Mouse (Mus musculus) hindbrain, embryonic 10.5 days (tissue): ENCODE measurements around the gene Ercc1. TPM values are rescaled to one million over a fixed set of nuclear protein-coding genes. Genes with fewer than 3 reads are reported as not detected.

Experiments
- DNase-seq: peaks from one replicate; pipeline ENCODE4 v3.0.0-alpha.2; 2017; ENCODE audit warnings: low spot score
- H3K27ac ChIP-seq: fragments of 300-500 bp; sonication (generic); 2 replicates; pipeline ENCODE4 v1.5.1; 2016; ENCODE audit warnings: mild to moderate bottlenecking, moderate library complexity
- H3K27me3 ChIP-seq: fragments of 300-500 bp; sonication (generic); 2 replicates; pipeline ENCODE4 v1.6.1; 2016; ENCODE audit warnings: mild to moderate bottlenecking; ENCODE audit not compliant: poor library complexity, insufficient read depth, severe bottlenecking
- H3K36me3 ChIP-seq: fragments of 300-500 bp; sonication (generic); 2 replicates; pipeline ENCODE4 v1.6.1; 2016; ENCODE audit warnings: mild to moderate bottlenecking, moderate library complexity
- H3K4me1 ChIP-seq: fragments of 300-500 bp; sonication (generic); replicated peaks from 2 replicates; pipeline ENCODE4 v1.6.1; 2016; ENCODE audit warnings: mild to moderate bottlenecking
- H3K4me3 ChIP-seq: fragments of 300-500 bp; sonication (generic); 2 replicates; pipeline ENCODE4 v1.5.1; 2016; ENCODE audit warnings: mild to moderate bottlenecking, moderate library complexity
- H3K9me3 ChIP-seq: fragments of 300-500 bp; sonication (generic); 2 replicates; pipeline ENCODE4 v1.6.1; 2016; ENCODE audit warnings: mild to moderate bottlenecking, moderate library complexity
- WGBS: fragments of 180-500 bp; shearing (Covaris S2); methylation state at CpG from one replicate; pipeline ENCODE4 v1.1.7; 2016; 5-methylcytosine and 5-hydroxymethylcytosine counted together
- polyA plus RNA-seq: library from polyadenylated mRNA; unstranded; fragments of >200 nt; fragmentation: Nextera tagmentation; extraction: Ambion mirVana; gene quantifications from 2 replicates; pipeline ENCODE4 v1.2.1, GENCODE M21; 2016

Gene Ercc1
- polyA plus RNA-seq, 1 experiment from 2014 or later: 128 TPM

DNA sequence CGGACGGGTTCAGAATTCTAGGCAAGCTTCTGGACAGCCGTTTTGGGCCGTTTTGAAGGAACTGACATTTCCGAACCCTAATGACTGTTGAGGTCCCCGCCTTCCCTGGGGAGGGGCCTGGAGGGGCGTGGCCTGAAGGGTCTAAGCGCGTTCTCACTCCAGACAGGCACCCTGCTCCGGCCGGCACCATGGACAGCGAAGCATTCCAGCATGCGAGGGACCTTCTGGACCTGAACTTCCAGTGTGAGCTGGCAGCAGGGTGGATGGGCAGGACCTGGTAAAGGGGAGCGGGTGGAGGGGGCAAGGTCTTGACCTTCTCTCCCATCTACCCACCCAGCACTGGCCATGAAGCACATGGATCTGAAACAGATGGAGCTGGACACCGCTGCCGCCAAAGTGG is 23.8 kb downstream of the Ercc1 start:
- H3K4me1 ChIP-seq: peaks cover 21% of the 10 kb centered on the region
- no peaks in the 10 kb centered on the region for H3K9me3 ChIP-seq
- H3K4me3 ChIP-seq: no peak overlapping the region
- DNase-seq: peak; percentile 40
- WGBS: 21% methylated on average over 16 of the region's 16 CpGs
- peaks cover 32% of the 10 kb centered on the region for H3K27me3 ChIP-seq
- 0 out of 2 replicates have a peak, but pooled peaks cover 5% of the 10 kb centered on the region for H3K36me3 ChIP-seq
- no peak overlapping the region for H3K27ac ChIP-seq

DNA sequence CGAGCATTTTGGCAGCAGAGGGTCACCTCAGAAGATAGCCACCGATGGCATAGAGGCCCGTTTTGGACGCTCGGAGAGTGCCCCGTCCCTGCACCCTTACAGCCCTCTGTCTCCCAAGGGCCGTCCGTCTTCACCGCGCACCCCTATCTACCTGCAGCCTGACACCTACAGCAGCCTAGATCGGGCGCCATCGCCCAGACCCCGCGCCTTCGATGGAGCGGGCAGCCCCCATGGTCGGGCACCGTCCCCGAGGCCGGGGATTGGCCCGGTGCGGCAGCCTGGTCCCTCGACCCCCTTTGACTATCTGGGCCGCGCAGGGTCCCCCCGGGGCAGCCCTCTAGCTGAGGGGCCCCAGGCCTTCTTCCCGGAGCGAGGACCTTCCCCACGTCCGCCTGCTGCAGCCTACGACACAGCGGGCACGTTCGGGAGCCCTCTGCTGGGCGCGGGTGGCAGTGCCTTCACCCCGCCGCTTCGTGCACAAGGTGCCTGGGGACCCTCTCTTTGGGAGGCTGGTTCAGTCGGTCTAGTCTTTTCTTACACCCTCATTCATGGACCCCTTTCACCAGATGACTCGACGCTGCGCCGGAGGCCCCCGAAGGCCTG is 25.3 kb downstream of the Ercc1 start:
- Histone ChIP-seq H3K9me3 (no peaks in the 10 kb centered on the region), H3K27me3 (peaks cover 26% of the 10 kb centered on the region), H3K4me1 (peaks cover 14% of the 10 kb centered on the region), H3K36me3 (peaks cover 14% of the 10 kb centered on the region; the same call in 1 of the 2 replicates), H3K4me3 (peak overlapping the region; percentile 57), H3K27ac (peak overlapping the region; percentile 84)
- WGBS: 10% methylated on average over 46 of the region's 46 CpGs
- DNase-seq: peak; percentile 69

DNA sequence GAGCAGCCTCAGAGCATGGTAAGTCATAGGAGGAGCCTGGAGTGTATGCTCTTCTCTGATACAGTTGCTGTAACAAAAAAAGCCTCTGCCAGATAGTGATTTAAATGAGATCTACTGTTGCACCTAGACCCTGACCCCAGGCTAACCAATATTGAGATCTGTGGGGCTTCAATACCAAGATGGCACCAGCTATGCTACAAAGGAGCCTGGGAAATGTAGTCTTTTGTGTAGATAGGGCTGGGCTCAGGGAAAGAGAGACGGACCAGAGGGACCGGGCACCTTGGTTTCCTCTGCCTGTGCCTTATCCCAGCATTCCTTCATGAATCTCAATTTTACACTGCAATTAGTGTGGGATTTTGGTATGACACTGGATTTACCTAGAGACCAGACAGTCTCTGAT is 28.8 kb downstream of the Ercc1 start:
- 86% methylated on average over 2 of the region's 2 CpGs for WGBS
- H3K9me3 ChIP-seq: no peaks in the 10 kb centered on the region
- peaks cover 37% of the 10 kb centered on the region for H3K36me3 ChIP-seq

DNA sequence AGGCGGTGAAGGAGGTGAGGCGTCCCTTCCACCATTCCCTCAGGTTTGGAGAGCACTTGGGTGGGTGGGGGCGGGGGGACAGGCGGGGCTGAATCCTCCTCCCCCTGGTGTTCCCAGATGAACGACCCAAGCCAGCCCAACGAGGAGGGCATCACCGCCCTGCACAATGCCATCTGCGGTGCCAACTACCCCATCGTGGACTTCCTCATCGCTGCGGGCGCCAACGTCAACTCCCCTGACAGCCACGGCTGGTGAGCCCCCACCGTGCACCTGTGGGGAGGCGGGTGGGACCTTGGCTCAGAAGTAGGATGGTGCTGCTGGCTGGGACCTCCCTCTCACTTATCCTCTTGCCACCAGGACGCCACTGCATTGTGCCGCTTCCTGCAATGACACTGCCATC is 30.8 kb downstream of the Ercc1 start:
- Histone ChIP-seq H3K27me3 (peaks cover 4% of the 10 kb centered on the region; the same call in 1 of the 2 replicates), H3K27ac (no peak overlapping the region), H3K4me1 (peaks cover under 1% of the 10 kb centered on the region; the same call in 1 of the 2 replicates), H3K4me3 (no peak overlapping the region), H3K9me3 (no peaks in the 10 kb centered on the region), H3K36me3 (peaks cover 37% of the 10 kb centered on the region)
- no peak for DNase-seq
- 73% methylated on average over 18 of the region's 18 CpGs for WGBS

More for the DNA sequence above, 28.8 kb downstream of the Ercc1 start:
- Histone ChIP-seq H3K27ac (no peak overlapping the region), H3K4me1 (peaks cover 12% of the 10 kb centered on the region), H3K27me3 (peaks cover 24% of the 10 kb centered on the region), H3K4me3 (no peak overlapping the region)
- no peak for DNase-seq

DNA sequence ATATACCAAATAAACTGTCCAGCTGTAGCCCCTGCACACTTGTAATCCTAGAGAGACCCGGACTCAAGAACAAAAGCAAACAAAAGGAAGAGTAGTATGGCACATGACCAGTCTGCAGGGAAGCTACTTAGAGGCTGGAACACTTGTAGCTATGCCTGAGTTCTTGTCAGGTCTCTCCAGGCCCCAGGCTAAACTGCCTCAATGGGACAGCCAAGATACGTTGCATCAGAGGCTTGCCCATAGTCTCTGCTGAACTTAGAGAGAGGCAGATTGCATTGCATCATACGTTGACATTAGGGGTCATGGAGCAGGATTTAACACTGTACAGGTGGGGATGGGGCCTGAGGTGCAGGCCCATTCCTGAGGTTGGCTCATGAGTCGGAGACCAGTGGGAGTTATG is 31.4 kb downstream of the Ercc1 start:
- 87% methylated on average over 4 of the region's 4 CpGs for WGBS

DNA sequence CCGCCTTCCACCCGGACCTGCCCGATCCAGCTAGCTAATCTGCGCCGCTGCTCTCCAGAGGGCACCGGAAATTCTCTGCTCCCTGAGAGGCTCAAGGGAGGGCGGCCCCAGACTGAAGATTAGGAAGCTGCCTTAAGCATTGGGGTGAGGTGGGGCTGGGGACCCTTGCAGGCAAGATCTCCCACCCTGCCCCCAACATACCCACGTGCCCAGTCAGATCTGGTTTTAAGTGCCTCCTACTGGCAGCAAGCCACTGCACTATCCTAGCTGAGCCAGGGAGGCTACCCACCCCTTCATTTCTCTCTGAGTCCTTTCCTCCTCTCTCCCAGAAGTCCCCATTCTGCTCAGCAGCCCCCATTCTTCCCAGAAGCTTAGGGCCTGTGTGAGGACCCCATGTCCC is 33.5 kb downstream of the Ercc1 start:
- Histone ChIP-seq H3K4me1 (peaks cover 10% of the 10 kb centered on the region), H3K36me3 (peaks cover 32% of the 10 kb centered on the region), H3K4me3 (no peak overlapping the region), H3K27ac (no peak overlapping the region), H3K9me3 (no peaks in the 10 kb centered on the region), H3K27me3 (no peaks in the 10 kb centered on the region)
- no peak for DNase-seq
- 64% methylated on average over 8 of the region's 8 CpGs for WGBS

More for the DNA sequence above, 31.4 kb downstream of the Ercc1 start:
- Histone ChIP-seq H3K4me3 (no peak overlapping the region), H3K9me3 (no peaks in the 10 kb centered on the region), H3K27ac (no peak overlapping the region), H3K36me3 (peaks cover 37% of the 10 kb centered on the region), H3K4me1 (no peaks in the 10 kb centered on the region), H3K27me3 (no peaks in the 10 kb centered on the region)
- DNase-seq: no peak

DNA sequence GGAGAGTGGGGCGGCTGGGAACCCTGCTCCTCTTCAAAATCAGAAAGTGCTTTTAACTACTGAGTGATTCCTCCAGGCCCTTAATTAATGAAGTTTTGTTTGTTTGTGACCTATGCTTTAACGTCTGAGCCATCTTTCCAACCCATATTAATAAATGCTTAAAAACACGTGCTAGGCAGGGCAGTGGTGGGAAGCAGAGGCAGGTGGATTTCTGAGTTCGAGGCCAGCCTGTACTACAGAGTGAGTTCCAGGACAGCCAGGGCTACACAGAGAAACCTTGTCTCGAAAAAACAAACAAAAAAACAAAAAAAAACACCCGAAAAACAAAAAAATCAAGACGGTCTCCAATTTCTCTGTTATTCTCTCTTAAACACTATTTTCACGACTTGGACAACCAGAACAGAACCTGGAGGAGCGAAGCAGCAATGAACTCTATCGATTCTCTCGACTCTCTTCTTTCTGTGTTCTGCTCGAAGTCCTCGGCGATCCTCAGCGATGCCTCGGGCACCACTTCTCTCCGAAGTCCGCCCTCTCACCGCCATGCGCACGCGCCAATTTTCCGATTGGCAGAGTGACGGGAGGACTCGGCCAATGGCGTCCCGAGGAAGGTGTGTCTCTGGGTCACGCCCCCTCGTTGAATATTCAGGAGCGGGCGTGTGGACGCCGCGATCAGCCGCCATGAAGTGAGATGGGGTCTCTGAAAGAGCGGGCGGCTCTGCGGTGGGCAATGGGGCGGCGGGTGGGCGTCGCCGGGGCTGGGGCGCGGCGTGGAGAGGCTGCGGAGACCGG is 37.0 kb downstream of the Ercc1 start, which contains the start of gene Ercc2:
Gene Ercc2, plus strand, starts transcription at position 634 of the 789 bp plus-strand sequence.
- 6% methylated on average over 48 of the region's 48 CpGs for WGBS
- H3K9me3 ChIP-seq: no peaks in the 10 kb centered on the region
- peaks cover 40% of the 10 kb centered on the region for H3K36me3 ChIP-seq
- H3K27ac ChIP-seq: peak within 1 kb of the TSS; percentile 84
- H3K4me1 ChIP-seq: peaks cover 20% of the 10 kb centered on the region
- no peaks in the 10 kb centered on the region for H3K27me3 ChIP-seq
- peak; percentile 100 for DNase-seq
- H3K4me3 ChIP-seq: peak within 1 kb of the TSS; percentile 96

DNA sequence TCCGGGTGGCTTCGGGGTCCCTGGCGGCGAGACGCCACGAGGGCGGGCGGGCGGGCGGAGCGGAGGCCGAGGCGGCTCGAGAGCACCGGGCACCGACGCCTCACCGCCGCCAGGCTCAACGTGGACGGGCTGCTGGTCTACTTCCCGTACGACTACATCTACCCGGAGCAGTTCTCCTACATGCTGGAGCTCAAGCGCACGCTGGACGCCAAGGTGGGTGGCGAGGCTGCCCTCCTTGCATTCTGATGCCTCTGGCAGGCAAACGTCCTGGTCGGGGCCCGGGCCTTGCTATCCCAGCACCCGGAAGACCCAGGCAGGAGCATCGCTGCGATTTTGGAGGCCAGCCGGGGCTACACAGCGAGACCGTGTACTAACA is 37.6 kb downstream of the Ercc1 start:
- Histone ChIP-seq H3K36me3 (peaks cover 46% of the 10 kb centered on the region), H3K27ac (peak overlapping the region; percentile 84), H3K9me3 (no peaks in the 10 kb centered on the region), H3K4me1 (peaks cover 20% of the 10 kb centered on the region), H3K4me3 (peak overlapping the region; percentile 96), H3K27me3 (no peaks in the 10 kb centered on the region)
- no peak for DNase-seq
- 0% methylated on average over 37 of the region's 37 CpGs for WGBS

DNA sequence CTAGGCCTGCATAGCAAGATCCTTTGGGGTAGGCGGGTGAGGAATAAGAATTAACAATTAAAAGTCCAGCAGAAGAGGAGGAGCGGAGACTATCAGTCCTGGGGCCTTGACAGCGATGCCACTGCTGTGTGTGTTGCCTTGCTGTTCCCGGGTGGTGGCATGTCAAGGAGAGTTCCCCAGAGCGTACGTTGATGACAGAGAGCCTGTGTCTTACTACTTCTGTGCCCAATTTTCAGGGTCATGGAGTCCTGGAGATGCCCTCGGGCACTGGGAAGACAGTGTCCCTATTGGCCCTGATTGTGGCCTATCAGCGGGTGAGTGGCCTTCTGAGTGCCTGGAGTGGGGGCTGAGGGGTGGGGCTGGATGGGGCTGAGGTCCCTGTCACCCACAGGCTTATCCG is 39.1 kb downstream of the Ercc1 start:
- peaks cover 27% of the 10 kb centered on the region for H3K4me1 ChIP-seq
- DNase-seq: no peak
- peak overlapping the region; percentile 96; the same call in 1 of the 2 replicates for H3K4me3 ChIP-seq
- no peaks in the 10 kb centered on the region for H3K27me3 ChIP-seq
- peaks cover 51% of the 10 kb centered on the region for H3K36me3 ChIP-seq
- 84% methylated on average over 9 of the region's 9 CpGs for WGBS
- H3K27ac ChIP-seq: no peak overlapping the region
- no peaks in the 10 kb centered on the region for H3K9me3 ChIP-seq

DNA sequence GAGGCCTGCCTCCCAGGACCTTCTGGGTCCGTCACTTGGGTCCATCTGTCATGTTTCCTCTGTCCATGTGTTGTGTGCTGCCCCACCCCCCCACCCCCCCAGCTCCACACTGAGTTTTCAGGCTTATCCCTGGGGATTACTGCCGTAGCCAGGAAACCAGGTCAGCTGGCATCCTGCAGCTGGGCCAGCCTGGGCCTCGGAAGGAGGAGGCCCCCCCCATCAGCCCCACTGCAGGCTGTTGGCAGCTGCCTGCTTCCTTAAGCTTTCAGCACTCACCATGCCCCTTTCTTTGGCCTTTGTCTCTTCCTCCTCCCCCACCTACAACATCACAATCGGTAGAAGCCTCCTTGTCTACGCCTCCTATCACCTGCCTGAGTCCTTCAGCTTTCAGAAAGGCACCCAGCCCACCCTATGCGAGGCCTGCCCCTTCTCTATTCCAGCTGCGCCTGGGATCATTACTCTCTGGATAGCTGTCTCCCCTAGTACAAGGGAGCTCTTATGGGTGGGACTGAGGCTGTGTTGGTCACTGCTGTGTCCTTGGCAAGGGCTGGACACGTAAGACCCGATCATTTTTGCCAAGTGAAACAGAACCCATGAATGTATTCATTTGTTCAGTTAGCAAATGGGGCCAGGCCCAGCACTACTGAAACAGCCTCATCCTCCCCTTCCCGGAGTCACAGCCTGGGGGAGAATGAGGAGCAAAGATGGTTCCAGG is 44.3 kb downstream of the Ercc1 start:
- Histone ChIP-seq H3K27ac (peak overlapping the region; percentile 59; the same call in 1 of the 2 replicates), H3K9me3 (no peaks in the 10 kb centered on the region), H3K36me3 (peaks cover 100% of the 10 kb centered on the region), H3K4me3 (no peak overlapping the region), H3K27me3 (no peaks in the 10 kb centered on the region), H3K4me1 (peaks cover 13% of the 10 kb centered on the region)
- DNase-seq: no peak
- 76% methylated on average over 10 of the region's 10 CpGs for WGBS

DNA sequence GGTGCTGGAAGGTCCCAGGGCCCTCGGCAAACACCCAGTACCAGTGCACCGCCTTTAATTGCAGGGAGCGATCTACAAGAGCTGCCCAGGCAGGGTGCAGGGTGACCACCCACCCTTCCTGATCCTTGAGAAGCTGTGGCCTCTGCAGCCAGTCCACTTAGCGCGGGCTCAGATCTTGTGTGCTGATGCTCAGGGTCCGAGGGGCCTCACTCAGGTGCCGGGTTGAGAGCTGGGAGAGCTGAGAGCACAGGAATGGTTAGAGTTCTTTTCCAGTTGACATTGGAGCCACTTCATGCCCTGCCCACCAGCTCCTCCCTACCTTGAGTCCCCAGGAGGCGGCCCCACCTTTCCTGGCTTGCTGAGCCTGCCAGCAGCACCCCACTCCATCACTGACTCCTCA is 49.9 kb downstream of the Ercc1 start:
- H3K36me3 ChIP-seq: peaks cover 64% of the 10 kb centered on the region
- DNase-seq: no peak
- H3K4me3 ChIP-seq: no peak overlapping the region
- peaks cover 9% of the 10 kb centered on the region for H3K27me3 ChIP-seq
- peaks cover 7% of the 10 kb centered on the region for H3K4me1 ChIP-seq
- H3K9me3 ChIP-seq: no peaks in the 10 kb centered on the region
- no peak overlapping the region; the same call in 1 of the 2 replicates for H3K27ac ChIP-seq
- 90% methylated on average over 8 of the region's 8 CpGs for WGBS

DNA sequence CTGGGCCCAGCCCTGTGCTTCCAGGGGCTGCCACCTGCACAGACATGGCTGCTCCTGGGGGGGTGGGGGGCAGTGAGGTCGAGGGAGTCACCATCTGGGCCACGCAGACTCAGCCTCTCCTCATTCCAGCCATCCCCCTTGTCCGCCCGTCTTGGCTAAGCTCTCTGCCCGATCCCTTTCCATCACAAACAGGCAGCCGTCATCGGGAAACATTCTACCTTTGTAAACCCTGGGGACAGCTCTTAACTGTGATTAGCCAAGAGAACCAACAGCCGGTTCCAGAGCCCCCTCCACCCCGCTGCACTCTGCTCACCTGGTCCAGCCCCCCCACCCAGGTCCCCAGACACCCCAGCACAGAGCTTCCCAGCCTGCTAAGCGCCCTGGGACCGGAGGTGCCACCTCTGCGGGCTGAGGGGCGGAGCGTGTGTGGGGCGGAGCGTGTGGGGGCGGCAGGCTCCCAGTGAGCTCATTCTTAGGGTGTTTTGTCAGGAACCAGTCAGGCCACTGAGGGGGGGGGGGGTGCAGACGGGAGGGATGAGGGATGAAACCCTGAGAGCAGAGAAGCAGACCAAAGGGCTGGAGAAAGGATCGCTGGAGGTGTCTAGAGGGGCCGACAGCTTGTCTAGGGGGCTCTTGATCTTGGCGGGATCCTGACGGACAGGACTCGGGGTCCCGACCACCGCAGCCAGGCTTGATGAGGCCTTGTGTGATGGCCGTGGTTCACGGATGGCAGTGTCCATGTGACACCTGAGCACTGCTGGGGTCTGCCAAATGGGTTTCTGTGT is 55.1 kb downstream of the Ercc1 start:
- peak; percentile 35 for DNase-seq
- H3K4me3 ChIP-seq: peak overlapping the region; percentile 48
- H3K36me3 ChIP-seq: peaks cover 12% of the 10 kb centered on the region
- peak overlapping the region; percentile 35; the same call in 1 of the 2 replicates for H3K27ac ChIP-seq
- 4% methylated on average over 27 of the region's 27 CpGs for WGBS
- H3K27me3 ChIP-seq: peaks cover 60% of the 10 kb centered on the region
- peaks cover 11% of the 10 kb centered on the region for H3K9me3 ChIP-seq
- H3K4me1 ChIP-seq: peaks cover 23% of the 10 kb centered on the region
